Mouse (Mus musculus) embryonic stem cell, embryonic (primary cell): ENCODE data around the gene Rnf38.

ENCODE experiments used
- CTCF ChIA-PET, 4 experiments: fragments of 300-600 bp in 2 of 4; fragments of 350-600 bp in 2 of 4; sonication (Branson Sonifier 250); formaldehyde crosslinking; loops; one replicate each; lab custom pipeline; 2022; ENCODE audit warnings: inconsistent platforms in 2 of 4; lab: Charles Lee
- POLR2A ChIA-PET, 4 experiments: fragments of 300-600 bp in 2 of 4; fragments of 350-600 bp in 2 of 4; sonication (Branson Sonifier 250); formaldehyde crosslinking; loops; one replicate each; lab custom pipeline; 2022; ENCODE audit warnings: antibody characterized with exemption in 4 of 4, inconsistent platforms in 1 of 4; lab: Charles Lee

Rnf38 gene

DNA sequence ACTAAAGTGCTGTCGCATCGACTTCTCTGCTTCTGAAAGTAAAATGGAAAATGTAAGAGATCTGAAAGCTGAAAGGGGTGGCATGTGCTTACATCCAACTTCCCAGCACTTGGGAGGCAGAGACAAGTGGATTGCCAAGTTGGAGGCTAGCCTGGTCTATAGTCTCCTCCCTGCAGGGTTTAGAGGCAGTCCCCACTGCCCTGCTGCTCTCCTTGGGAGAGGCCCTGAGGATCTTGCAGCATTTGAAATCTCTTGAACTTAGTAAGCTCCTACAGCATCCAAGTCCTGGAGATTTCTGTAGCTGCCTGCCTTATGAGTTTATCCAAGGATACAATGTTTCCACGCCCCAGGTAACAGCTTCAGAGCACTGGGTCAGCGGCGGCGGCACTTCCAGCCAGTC is 125.3 kb downstream of the Rnf38 start:
- CTCF ChIA-PET: interaction anchor here (0.6 to 2.4 kb wide), 6 partner anchors 11 to 247 kb away, joined by 3 to 6 read pairs (median 3); no protein-coding TSS in a partner anchor
- POLR2A ChIA-PET: interaction anchor here in 2 of 4 experiments (0.6 to 1.1 kb wide), 2 partner anchors 10 to 65 kb away, joined by 4 read pairs; no protein-coding TSS in a partner anchor

DNA sequence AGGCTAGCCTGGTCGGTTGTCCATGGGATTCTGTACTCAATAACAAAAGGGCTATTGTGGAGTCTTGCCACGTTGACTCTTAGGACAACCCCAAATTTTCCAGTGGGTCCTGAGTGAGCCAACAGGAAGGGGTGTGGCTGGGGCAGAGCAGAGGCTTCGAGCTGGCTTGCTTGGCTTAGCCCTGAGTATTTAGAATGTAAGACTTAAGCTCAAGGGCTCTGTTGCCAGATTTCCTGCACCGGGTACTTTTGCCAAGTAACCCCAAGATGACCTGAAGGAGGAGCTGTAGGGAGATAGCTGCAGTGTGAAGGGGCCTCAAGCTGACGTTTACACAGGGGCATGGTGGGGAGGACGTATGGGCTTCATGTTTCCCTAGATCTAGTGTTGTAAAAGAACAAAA is 126.2 kb downstream of the Rnf38 start:
- ChIA-PET POLR2A (interaction anchor here in 2 of 4 experiments (0.6 to 1.6 kb wide), 6 partner anchors 12 to 41 kb away, joined by 3 to 5 read pairs (median 4); partner anchors contain the start of gene Gne (in 1 of the 2)), CTCF (interaction anchor here in 3 of 4 experiments (0.8 to 2.4 kb wide), 5 partner anchors 11 to 216 kb away, joined by 3 to 11 read pairs (median 5); no protein-coding TSS in a partner anchor)

DNA sequence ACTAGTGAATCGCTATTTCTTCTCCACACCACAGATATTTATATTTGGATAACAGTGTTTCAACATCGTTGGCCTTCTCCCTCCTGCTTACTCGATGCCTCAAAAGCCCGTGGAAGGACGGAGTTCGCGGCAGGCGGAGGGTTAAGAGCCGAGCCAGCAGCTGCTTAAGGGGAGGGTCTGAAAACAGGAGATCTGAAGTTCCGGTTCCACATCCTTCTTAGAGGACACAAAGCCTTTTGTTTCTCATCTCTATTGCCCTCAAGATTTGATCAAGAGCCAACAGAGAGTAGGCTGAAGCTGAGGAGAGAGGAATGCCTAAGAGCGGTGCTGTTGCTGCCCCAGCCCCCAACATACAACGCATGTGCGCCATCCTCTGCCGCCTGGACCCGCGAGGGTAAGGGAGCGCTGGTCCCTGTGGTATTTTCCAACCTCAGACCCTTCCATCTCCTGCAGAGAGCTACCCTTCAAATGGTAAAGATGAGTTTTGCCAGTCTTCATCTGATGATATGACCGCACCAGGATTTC is 127.2 kb downstream of the Rnf38 start:
- POLR2A ChIA-PET: interaction anchor here in 2 of 4 experiments (0.6 to 1.6 kb wide), 6 partner anchors 9 to 324 kb away, joined by 3 to 4 read pairs (median 4); no protein-coding TSS in a partner anchor

DNA sequence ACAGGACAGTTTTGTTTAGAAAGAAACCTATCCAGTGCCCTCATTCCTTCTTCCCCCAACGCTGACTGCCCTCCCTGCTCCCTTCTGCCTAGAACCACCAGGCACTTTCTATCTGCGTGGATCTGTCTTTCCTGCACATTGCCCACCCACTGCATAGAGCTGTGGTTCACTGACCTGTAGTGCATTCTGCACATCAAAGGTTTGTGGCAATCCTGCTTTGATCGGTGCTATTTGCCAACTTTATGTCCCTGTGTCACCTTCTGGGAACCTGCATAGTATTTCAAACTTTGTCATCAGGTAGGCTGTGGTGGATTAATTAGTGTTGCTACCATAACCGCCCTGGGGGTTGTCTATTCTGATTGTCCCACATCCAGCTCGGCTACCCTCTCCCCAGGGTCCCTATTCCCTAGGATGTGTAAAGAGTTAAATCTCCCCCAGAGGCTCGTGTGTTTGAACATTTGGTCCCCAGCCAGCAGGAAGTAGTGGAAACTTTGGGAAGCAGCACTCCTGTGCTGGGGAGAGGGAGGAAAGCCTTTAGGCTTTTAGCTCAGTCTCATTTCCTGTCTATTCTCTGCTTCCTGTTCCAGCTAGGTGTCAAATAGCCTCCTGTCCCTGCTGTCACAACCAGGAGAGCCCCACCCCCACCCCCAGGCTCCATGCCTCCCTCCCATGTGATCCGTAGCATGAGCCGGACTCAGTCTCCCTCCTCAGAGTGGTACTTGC is 129.2 kb downstream of the Rnf38 start:
- ChIA-PET CTCF (interaction anchor here in 3 of 4 experiments (0.6 to 2.2 kb wide), 3 partner anchors 15 to 69 kb away, joined by 3 to 6 read pairs (median 3); no protein-coding TSS in a partner anchor), POLR2A (interaction anchor here in 2 of 4 experiments (0.5 to 2.2 kb wide), 7 partner anchors 9 to 870 kb away, joined by 4 to 8 read pairs (median 4); partner anchors contain the start of gene Gne (in 1 of the 2))

More for the DNA sequence above, 127.2 kb downstream of the Rnf38 start:
- CTCF ChIA-PET: interaction anchor here in 3 of 4 experiments (0.6 to 1.6 kb wide), 7 partner anchors 13 to 343 kb away, joined by 3 to 11 read pairs (median 3); no protein-coding TSS in a partner anchor

DNA sequence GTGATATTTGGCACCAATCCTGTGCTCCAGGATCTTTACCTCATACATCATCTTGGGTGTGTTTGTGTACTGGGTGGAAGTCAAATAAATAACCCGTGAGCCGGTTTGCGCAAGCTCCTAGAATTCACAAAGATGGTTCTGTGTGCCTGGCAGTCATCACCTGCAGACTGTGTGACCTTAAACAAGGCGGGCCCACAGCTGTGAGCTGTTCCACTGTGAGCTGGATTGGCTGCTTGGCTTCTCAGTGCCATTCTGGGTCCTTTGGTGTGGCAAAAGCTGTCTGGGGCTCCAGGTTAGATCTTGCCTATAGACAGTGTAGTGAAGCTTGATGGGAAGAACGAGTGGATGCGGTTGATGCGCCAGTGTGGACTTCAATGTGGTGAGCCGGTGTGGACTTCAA is 130.0 kb downstream of the Rnf38 start:
- ChIA-PET POLR2A (interaction anchor here in 2 of 4 experiments (1.7 to 2.2 kb wide), 3 partner anchors 19 to 92 kb away, joined by 5 to 8 read pairs (median 6); partner anchors contain the start of gene Gne (in 1 of the 2)), CTCF (interaction anchor here in 2 of 4 experiments (0.7 to 2.2 kb wide), 3 partner anchors 16 to 178 kb away, joined by 3 to 6 read pairs (median 3); no protein-coding TSS in a partner anchor)

DNA sequence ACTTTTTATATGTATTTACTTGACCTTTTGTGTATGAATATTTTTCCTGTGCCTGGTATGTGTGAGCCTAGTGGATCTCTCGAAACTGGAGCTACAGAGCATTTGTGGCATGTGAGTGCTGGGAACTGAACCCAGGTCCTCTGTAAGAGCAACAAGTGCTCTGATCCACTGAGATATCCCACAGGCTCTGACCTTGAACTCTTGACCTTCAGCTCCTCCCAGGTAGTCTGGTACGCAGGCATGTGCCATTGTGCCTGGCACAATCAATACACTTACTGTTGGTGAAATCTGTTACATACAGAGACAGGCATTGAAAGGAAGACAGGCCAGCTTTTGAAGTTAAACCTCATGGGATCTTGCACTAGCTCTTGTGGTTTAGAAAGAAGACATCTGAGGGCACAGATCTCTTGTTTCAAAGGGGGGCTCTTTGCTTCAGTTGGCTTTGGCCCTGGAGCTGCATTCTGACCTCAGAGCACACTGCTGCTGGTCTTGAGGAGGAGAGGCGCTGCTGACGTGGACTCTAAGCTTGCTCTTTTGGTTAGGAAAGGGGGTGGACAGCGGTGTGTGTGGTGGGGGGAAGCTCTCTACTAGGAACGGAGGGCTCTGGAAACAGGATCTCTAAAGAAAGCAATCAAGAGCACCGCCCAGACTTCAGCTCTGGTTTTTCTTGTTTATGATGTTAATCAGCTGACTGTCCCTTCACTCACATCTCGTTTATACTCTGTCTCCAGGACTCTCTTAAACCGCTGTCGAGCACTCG is 135.8 kb downstream of the Rnf38 start:
- CTCF ChIA-PET: interaction anchor here in 3 of 4 experiments (0.7 to 1.3 kb wide), 6 partner anchors 13 to 234 kb away, joined by 3 to 6 read pairs (median 4); partner anchors contain the start of gene Gne (in 1 of the 3)

DNA sequence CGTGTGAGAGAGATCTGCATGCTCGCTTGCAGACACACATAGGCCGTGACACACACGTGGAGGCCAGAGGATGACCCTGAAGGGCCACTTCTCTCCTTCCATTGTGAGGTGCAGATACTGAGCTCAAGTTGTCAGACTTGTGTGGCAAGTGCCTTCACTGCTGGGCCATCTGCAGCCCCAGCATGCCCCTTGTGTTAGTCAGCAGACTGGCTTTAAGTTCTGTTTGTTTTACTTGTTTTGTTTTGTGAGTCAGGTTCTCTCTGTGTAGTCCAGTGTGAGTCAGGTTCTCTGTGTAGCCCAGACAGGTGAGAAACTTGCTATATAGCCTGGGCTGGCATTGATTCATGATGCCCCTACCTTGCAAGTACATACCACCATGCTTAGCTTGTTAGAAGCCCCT is 139.1 kb downstream of the Rnf38 start:
- ChIA-PET POLR2A (interaction anchor here in 2 of 4 experiments (0.6 to 2.0 kb wide), 4 partner anchors 10 to 209 kb away, joined by 3 to 10 read pairs (median 4); partner anchors contain the start of gene Gne (in 2 of the 2)), CTCF (no interaction called here)

More for the DNA sequence above, 135.8 kb downstream of the Rnf38 start:
- POLR2A ChIA-PET: interaction anchor here in 3 of 4 experiments (0.6 to 1.4 kb wide), 14 partner anchors 9 to 201 kb away, joined by 3 to 8 read pairs (median 3); partner anchors contain the start of gene Gne (in 1 of the 3)

DNA sequence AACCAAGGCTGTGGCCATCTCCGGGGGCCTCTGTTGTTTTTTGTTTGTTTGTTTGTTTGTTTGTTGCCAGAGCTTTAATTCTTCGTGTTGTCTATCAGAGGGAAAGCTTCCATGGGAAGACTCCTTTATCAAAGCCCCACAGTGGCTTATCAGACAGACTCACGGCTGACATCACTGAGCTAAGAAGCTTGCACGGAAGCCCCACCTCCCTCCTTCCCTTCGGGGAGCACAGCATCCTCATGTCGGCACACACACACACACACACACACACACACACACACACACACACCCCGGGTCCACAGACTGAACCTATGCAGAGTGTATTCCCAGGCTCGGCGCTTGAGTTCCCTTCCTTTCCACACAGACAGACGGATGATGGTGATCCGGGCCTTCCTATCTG is 141.2 kb downstream of the Rnf38 start:
- CTCF ChIA-PET: no interaction called here
- POLR2A ChIA-PET: interaction anchor here in 1 of 4 experiments (0.7 kb wide), 1 partner anchor 15 kb away, joined by 3 read pairs; no protein-coding TSS in a partner anchor

DNA sequence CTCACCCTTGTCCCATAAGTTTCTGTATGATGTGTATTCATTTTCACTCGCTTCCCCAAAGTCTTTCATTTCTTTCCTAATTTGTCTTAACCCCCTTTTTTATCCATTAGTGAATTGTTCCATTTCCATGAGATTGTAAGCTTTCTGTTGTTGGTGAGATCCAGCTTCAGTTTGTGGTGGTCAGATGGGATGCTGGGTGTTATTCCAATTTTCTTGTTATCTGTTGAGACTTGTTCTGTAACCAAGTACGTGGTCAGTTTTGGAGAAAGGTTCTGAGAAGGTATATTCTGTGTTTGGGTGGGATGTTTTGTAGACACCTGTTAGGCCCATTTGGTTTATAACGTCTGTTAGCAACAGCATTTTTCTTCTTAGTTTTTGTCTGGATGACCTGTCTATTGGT is 148.0 kb downstream of the Rnf38 start:
- POLR2A ChIA-PET: interaction anchor here in 1 of 4 experiments (0.7 kb wide), 1 partner anchor 72 kb away, joined by 3 read pairs; no protein-coding TSS in a partner anchor
- CTCF ChIA-PET: interaction anchor here in 1 of 4 experiments (0.8 to 1.2 kb wide), 3 partner anchors 9 to 34 kb away, joined by 3 to 5 read pairs (median 3); no protein-coding TSS in a partner anchor

DNA sequence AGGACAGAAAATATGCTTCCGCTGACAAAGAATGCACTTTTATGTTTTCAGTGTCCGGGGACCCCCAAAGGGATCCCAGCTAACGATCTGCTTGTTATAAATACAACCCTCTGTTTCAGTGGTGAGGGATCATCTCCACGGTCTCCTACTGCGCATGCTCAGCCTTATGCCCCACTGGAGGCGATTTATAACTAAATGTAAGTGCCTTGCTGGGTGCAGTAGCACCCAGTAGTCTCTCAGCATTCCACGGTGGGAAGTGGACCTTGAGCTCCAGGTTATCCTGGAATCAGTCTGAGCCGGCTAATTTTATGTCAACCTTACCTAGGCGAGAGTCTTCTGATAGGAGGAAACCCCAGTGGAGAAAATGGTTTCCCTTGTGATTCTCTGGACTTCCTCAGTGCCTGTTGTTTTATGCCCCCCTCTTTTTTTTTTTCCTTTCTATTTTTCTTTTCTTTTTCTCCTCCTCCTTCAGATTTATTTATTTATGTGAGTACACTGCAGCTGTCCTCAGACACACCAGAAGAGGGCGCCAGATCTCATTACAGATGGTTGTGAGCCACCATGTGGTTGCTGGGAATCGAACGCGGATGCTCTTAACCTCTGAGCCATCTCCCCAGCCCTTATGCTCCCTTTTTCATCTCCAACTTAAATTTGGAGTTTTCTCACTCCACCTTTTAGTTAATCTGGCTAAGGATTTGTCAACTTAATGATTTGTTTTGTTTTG is 148.8 kb downstream of the Rnf38 start:
- CTCF ChIA-PET: interaction anchor here in 3 of 4 experiments (0.7 to 1.5 kb wide), 7 partner anchors 9 to 35 kb away, joined by 3 to 5 read pairs (median 3); no protein-coding TSS in a partner anchor

DNA sequence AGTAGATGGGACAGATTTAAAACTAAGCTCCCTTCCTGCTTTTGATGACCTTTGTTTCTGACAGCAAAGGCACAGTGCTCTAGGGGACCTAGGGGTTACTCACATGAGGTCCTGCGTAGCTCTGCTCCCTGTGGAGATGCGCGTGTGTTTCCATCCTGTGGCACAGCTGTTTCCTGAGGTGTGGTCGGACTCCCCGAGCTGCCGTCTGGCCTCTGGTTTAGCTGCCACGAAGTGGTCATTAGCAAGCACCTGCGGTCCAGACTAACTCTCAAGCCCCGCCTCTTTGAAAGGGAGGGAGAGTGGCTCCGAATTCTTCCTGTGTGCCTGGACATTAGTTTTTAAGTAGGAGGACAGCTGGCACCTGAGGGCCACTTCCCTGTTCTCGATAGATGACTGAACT is 149.6 kb downstream of the Rnf38 start, which contains the start of gene Gne:
Gne (minus strand) TSS at position 233 of the 400 bp plus-strand sequence.
- ChIA-PET POLR2A (interaction anchor here in 2 of 4 experiments (0.7 to 2.1 kb wide), 15 partner anchors 10 to 79 kb away, joined by 3 to 13 read pairs (median 5); no protein-coding TSS in a partner anchor), CTCF (interaction anchor here in 3 of 4 experiments (0.6 to 1.5 kb wide), 7 partner anchors 14 to 155 kb away, joined by 3 to 5 read pairs (median 3); no protein-coding TSS in a partner anchor)

More for the DNA sequence above, 148.8 kb downstream of the Rnf38 start:
- POLR2A ChIA-PET: interaction anchor here in 2 of 4 experiments (0.7 to 2.0 kb wide), 10 partner anchors 11 to 492 kb away, joined by 3 to 13 read pairs (median 6); no protein-coding TSS in a partner anchor

DNA sequence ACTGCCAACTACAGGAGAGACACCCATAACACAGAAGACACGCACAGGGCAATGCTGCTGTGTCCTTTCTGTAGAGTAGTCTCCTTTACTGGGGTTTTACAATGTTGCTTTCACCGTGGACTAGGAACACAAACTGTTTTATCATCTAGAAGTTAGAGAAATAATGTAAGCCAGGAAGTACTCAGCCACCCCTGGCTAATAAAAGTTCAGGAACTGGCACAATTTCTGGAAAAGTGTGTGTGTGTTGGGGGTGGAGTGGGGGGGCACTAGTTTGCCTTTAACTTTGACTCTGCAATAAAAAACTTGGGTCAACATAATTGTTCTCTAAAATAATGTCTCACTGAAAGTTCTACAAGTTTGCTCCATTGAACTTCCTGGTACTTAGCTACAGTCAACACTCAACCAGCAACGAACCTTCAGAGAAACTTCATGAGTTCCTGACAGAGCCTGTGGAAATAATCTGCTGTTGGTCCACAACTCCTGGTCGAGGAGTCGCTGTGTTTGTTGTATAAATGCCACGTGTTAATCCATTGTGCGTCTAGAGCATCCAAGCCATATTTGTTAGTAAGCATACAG is 155.1 kb downstream of the Rnf38 start:
- CTCF ChIA-PET: interaction anchor here in 1 of 4 experiments (0.6 kb wide), 1 partner anchor 541 kb away, joined by 4 read pairs; no protein-coding TSS in a partner anchor
- POLR2A ChIA-PET: interaction anchor here in 1 of 4 experiments (1.1 kb wide), 2 partner anchors 12 to 39 kb away, joined by 3 read pairs; no protein-coding TSS in a partner anchor
